Mouse (Mus musculus): Measurements from ENCODE around the gene Mpdu1. TPM values are rescaled to one million over a fixed set of nuclear protein-coding genes. Genes with fewer than 3 reads are reported as not detected.
A peak's percentile ranks its signal among the peaks of the same experiment; 100 is the strongest.

Mpdu1 gene
- polyA plus RNA-seq, 1 experiment: 39.1 TPM

- Histone ChIP-seq H3K4me3 (no peak overlapping the region), H3ac (ENCODE audit: control insufficient read depth, insufficient read length) (no peak overlapping the region), H3K36me3 (ENCODE audit: control insufficient read depth, insufficient read depth) (peaks cover 42% of the 10 kb centered on the region), H3K4me2 (ENCODE audit: low read depth) (no peak overlapping the region), H3K27me3 (ENCODE audit: control insufficient read depth, insufficient read depth, insufficient read length) (no peaks in the 10 kb centered on the region), H3K79me2 (ENCODE audit: control insufficient read depth, insufficient read depth) (peaks cover 28% of the 10 kb centered on the region)
- TF ChIP-seq TCF12 (IDR thresholded peaks at IDR 0.05; ENCODE audit: insufficient read depth, poor library complexity, severe bottlenecking) (no peak), MYOG (IDR thresholded peaks at IDR 0.05; ENCODE audit: control insufficient read depth in 1 of 3, insufficient read depth in 1 of 3, insufficient read length in 2 of 3, low read depth in 2 of 3) (no peak), USF1 (IDR thresholded peaks at IDR 0.05; ENCODE audit: low read depth) (no peak), MYOD1 (IDR thresholded peaks at IDR 0.05; ENCODE audit: control insufficient read depth in 1 of 3, insufficient read length in 2 of 3, low read depth in 2 of 3) (no peak)
Measured at GRCm38 (mm10) chr11:69679144-69679543, 16.7 kb upstream of the Mpdu1 start.

GRCm38 (mm10) chr11:69672211-69672706, 9.8 kb upstream of the Mpdu1 start, which contains the start of gene Eif4a1:
Gene Eif4a1, minus strand, starts transcription at chr11:69672423.
- TF ChIP-seq E2F4 (IDR thresholded peaks at IDR 0.05; ENCODE audit: insufficient read depth): no peak
- TF ChIP-seq POLR2A (IDR thresholded peaks at IDR 0.05; ENCODE audit: insufficient read length, low read depth): peak; percentile 67
- peak; percentile 65 for TF ChIP-seq SRF (IDR thresholded peaks at IDR 0.05; ENCODE audit: control insufficient read depth, insufficient read length, low read depth)
- peak; percentile 98 for TF ChIP-seq POLR2AphosphoS2 (IDR thresholded peaks at IDR 0.05; ENCODE audit: insufficient read length, low read depth)
- no peak for TF ChIP-seq REST (IDR thresholded peaks at IDR 0.05; ENCODE audit: insufficient read depth, insufficient read length)
- peak; percentile 84 for TF ChIP-seq MAX (IDR thresholded peaks at IDR 0.05; ENCODE audit: low read depth)
- no peak for TF ChIP-seq MYOD1 (IDR thresholded peaks at IDR 0.05; ENCODE audit: control insufficient read depth in 1 of 3, insufficient read length in 2 of 3, low read depth in 2 of 3)
- TF ChIP-seq TCF12 (IDR thresholded peaks at IDR 0.05; ENCODE audit: insufficient read depth, poor library complexity, severe bottlenecking): no peak
- TF ChIP-seq MYOG (IDR thresholded peaks at IDR 0.05; ENCODE audit: control insufficient read depth in 1 of 3, insufficient read depth in 1 of 3, insufficient read length in 2 of 3, low read depth in 2 of 3): no peak
- TF ChIP-seq CEBPB (IDR thresholded peaks at IDR 0.05; ENCODE audit: insufficient read depth, poor library complexity, severe bottlenecking): no peak
- no peak for TF ChIP-seq TCF3 (IDR thresholded peaks at IDR 0.05; ENCODE audit: insufficient read length, low read depth)
- TF ChIP-seq USF1 (IDR thresholded peaks at IDR 0.05; ENCODE audit: low read depth): peak; percentile 93
- Histone ChIP-seq H3K36me3 (ENCODE audit: control insufficient read depth, insufficient read depth) (peaks cover 74% of the 10 kb centered on the region), H3ac (ENCODE audit: control insufficient read depth, insufficient read length) (peak within 1 kb of the TSS; percentile 97), H3K4me2 (ENCODE audit: low read depth) (peak within 1 kb of the TSS; percentile 100), H3K79me2 (ENCODE audit: control insufficient read depth, insufficient read depth) (peaks cover 39% of the 10 kb centered on the region), H3K27me3 (ENCODE audit: control insufficient read depth, insufficient read depth, insufficient read length) (no peaks in the 10 kb centered on the region), H3K4me3 (peak within 1 kb of the TSS; percentile 99)

GRCm38 (mm10) chr11:69671726-69672124, 9.3 kb upstream of the Mpdu1 start:
- Histone ChIP-seq H3K27me3 (ENCODE audit: control insufficient read depth, insufficient read depth, insufficient read length) (no peaks in the 10 kb centered on the region), H3K79me2 (ENCODE audit: control insufficient read depth, insufficient read depth) (peaks cover 39% of the 10 kb centered on the region), H3K4me3 (peak overlapping the region; percentile 99), H3ac (ENCODE audit: control insufficient read depth, insufficient read length) (peak overlapping the region; percentile 97), H3K4me2 (ENCODE audit: low read depth) (no peak overlapping the region), H3K36me3 (ENCODE audit: control insufficient read depth, insufficient read depth) (peaks cover 71% of the 10 kb centered on the region)
- TF ChIP-seq CEBPB (IDR thresholded peaks at IDR 0.05; ENCODE audit: insufficient read depth, poor library complexity, severe bottlenecking) (no peak), E2F4 (IDR thresholded peaks at IDR 0.05; ENCODE audit: insufficient read depth) (no peak), MYOD1 (IDR thresholded peaks at IDR 0.05; ENCODE audit: control insufficient read depth in 1 of 3, insufficient read length in 2 of 3, low read depth in 2 of 3) (no peak), TCF3 (IDR thresholded peaks at IDR 0.05; ENCODE audit: insufficient read length, low read depth) (no peak), MAX (IDR thresholded peaks at IDR 0.05; ENCODE audit: low read depth) (no peak), USF1 (IDR thresholded peaks at IDR 0.05; ENCODE audit: low read depth) (no peak), POLR2AphosphoS2 (IDR thresholded peaks at IDR 0.05; ENCODE audit: insufficient read length, low read depth) (no peak), POLR2A (IDR thresholded peaks at IDR 0.05; ENCODE audit: insufficient read length, low read depth) (no peak), TCF12 (IDR thresholded peaks at IDR 0.05; ENCODE audit: insufficient read depth, poor library complexity, severe bottlenecking) (no peak), MYOG (IDR thresholded peaks at IDR 0.05; ENCODE audit: control insufficient read depth in 1 of 3, insufficient read depth in 1 of 3, insufficient read length in 2 of 3, low read depth in 2 of 3) (no peak), SRF (IDR thresholded peaks at IDR 0.05; ENCODE audit: control insufficient read depth, insufficient read length, low read depth) (no peak), REST (IDR thresholded peaks at IDR 0.05; ENCODE audit: insufficient read depth, insufficient read length) (no peak)

GRCm38 (mm10) chr11:69670786-69671725, 8.6 kb upstream of the Mpdu1 start:
- H3ac ChIP-seq (ENCODE audit: control insufficient read depth, insufficient read length): peak overlapping the region; percentile 97
- H3K36me3 ChIP-seq (ENCODE audit: control insufficient read depth, insufficient read depth): peaks cover 71% of the 10 kb centered on the region
- no peak for TF ChIP-seq TCF12 (IDR thresholded peaks at IDR 0.05; ENCODE audit: insufficient read depth, poor library complexity, severe bottlenecking)
- peak in 1 of 3 experiments; percentile 21 for TF ChIP-seq MYOD1 (IDR thresholded peaks at IDR 0.05; ENCODE audit: control insufficient read depth in 1 of 3, insufficient read length in 2 of 3, low read depth in 2 of 3)
- peak; percentile 96 for TF ChIP-seq CEBPB (IDR thresholded peaks at IDR 0.05; ENCODE audit: insufficient read depth, poor library complexity, severe bottlenecking)
- no peak for TF ChIP-seq E2F4 (IDR thresholded peaks at IDR 0.05; ENCODE audit: insufficient read depth)
- TF ChIP-seq TCF3 (IDR thresholded peaks at IDR 0.05; ENCODE audit: insufficient read length, low read depth): no peak
- no peak for TF ChIP-seq USF1 (IDR thresholded peaks at IDR 0.05; ENCODE audit: low read depth)
- peak; percentile 97 for TF ChIP-seq POLR2AphosphoS2 (IDR thresholded peaks at IDR 0.05; ENCODE audit: insufficient read length, low read depth)
- TF ChIP-seq POLR2A (IDR thresholded peaks at IDR 0.05; ENCODE audit: insufficient read length, low read depth): peak; percentile 76
- TF ChIP-seq MYOG (IDR thresholded peaks at IDR 0.05; ENCODE audit: control insufficient read depth in 1 of 3, insufficient read depth in 1 of 3, insufficient read length in 2 of 3, low read depth in 2 of 3): peak in 1 of 3 experiments; percentile 28
- no peak for TF ChIP-seq REST (IDR thresholded peaks at IDR 0.05; ENCODE audit: insufficient read depth, insufficient read length)
- H3K4me2 ChIP-seq (ENCODE audit: low read depth): peak overlapping the region; percentile 96
- H3K27me3 ChIP-seq (ENCODE audit: control insufficient read depth, insufficient read depth, insufficient read length): no peaks in the 10 kb centered on the region
- H3K79me2 ChIP-seq (ENCODE audit: control insufficient read depth, insufficient read depth): peaks cover 39% of the 10 kb centered on the region
- peak overlapping the region; percentile 99 for H3K4me3 ChIP-seq

All from myocyte (in vitro differentiated cells).